Mouse (Mus musculus) mammary gland, adult 2 months (tissue): ENCODE results near the gene Galk1. TPM values are rescaled to one million over a fixed set of nuclear protein-coding genes. Genes with fewer than 3 reads are reported as not detected.

Experiments used
- polyA plus RNA-seq: library from polyadenylated mRNA; depleted of rRNA; stranded (reverse); fragments of >200 nt; gene quantifications from 2 replicates; pipeline ENCODE4 v1.2.3, GENCODE M21; 2012; ENCODE audit warnings: low replicate concordance; rRNA removed

The Galk1 gene
- polyA plus RNA-seq = 28.6 and 54.6 TPM in 2 replicates

GRCm38 (mm10) chr11:116012262-116012947 lies at the start of gene Galk1:
Gene Galk1, minus strand, starts transcription at chr11:116012719.

DNA sequence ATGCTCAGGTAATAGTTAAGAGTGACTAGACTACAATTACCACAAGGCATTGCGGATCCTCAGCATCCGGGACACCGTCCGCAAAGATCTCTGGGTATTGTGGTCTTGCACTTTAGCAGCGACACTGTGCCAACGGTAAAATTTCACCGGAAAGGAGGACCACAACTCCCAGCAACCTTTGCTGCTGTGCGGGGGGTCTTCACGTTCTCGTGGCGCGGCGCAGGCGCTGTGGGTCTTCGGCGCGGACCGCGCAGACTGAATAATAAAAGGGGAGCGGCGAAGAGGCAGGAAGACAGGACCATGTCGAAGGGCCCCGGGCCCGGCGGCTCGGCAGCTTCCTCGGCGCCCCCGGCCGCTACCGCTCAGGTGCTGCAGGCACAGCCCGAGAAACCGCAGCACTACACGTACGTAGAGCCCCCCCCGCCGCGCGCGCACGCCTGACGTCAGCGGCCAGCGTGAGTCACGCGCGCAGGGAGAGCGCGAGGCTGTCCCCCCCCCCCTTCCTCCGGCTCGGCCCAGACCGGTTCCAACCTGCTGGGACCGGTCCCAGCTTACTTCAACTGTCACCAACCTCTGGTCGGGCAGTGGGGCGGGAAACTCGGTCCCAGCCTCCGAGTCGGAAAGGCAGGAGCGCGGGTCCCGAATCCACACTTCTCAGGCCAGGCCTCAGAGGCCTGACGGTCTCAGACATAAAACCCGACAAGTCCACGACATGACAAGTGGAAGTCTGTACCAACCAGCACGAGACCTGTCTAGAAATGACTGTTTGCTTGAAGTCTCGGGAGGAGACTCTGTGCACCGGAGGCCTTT lies 17.8 kb upstream of the Galk1 start, which contains the start of gene Unk:
TSS of gene Unk (plus strand) at position 235 of the 810 bp plus-strand sequence.

GRCm38 (mm10) chr11:116027756-116028155 lies 15.2 kb upstream of the Galk1 start, which contains the start of gene H3f3b:
Gene H3f3b, minus strand, starts transcription at chr11:116027962.

DNA sequence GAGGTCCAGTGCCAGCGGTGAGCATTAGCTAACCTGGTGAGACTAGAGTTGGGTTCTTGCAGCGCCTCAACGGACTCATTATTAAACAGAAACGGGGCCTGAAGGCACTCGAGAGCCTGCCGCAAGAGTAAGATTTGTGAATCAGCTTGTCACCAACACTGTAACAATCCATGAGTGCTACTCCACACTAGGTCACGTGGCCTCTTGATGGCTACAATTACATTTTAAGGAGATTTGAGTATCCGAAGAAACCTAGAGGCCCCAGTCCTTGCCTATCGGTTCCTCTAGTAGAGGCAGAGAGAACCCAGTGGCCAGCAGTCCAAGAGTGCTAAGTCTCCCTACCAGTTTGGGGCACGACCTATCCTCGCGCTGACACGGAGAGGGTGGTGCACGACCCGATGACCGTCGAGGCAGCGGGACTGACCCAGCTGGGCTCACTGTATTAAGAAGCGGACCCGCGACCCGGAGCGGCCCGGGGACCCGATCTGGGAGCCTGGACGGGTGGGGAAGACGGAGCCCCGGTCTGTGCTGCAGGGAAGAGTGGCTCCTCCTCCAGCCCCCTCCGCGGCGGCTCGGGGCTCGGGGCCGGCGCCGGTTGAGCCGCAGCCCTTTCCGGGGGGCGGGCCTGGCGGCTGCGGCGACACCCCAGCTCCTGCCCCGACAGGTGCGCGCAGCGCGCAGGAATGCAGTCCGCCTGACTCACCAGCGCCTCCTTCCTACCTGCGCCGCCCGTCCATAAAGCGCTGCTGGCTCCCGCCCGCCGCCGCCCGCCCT lies 38.0 kb downstream of the Galk1 start, which contains the start of gene Itgb4:
TSS of gene Itgb4 (plus strand) at position 401 of the 774 bp plus-strand sequence.

Other genes starting within 250 kb of the Galk1 start
- 76.6 and 78.5 TPM in 2 replicates for gene Tmem94, start 247.3 kb downstream of the Galk1 start, polyA plus RNA-seq
- 34.2 and 44.3 TPM in 2 replicates for gene Caskin2, start 199.1 kb downstream of the Galk1 start, polyA plus RNA-seq
- 20.2 and 34.5 TPM in 2 replicates for gene Tsen54, start 198.0 kb downstream of the Galk1 start, polyA plus RNA-seq
- 24.4 and 36.6 TPM in 2 replicates for gene Llgl2, start 188.7 kb downstream of the Galk1 start, polyA plus RNA-seq
- 0.14 and 0.32 TPM in 2 replicates for gene Myo15b, start 154.3 kb downstream of the Galk1 start, polyA plus RNA-seq
- gene Smim5, start 112.8 kb downstream of the Galk1 start, polyA plus RNA-seq = 3.0 and 3.3 TPM in 2 replicates
- gene Smim6, start 100.7 kb downstream of the Galk1 start, polyA plus RNA-seq = not detected in 2 replicates
- 24.7 and 26.8 TPM in 2 replicates for gene Sap30bp, start 79.4 kb downstream of the Galk1 start, polyA plus RNA-seq
- gene Recql5, start 79.2 kb downstream of the Galk1 start, polyA plus RNA-seq = 23.9 TPM in 2 replicates
- 16.0 and 21.4 TPM in 2 replicates for gene Itgb4, start 38.0 kb downstream of the Galk1 start, polyA plus RNA-seq
- 102 and 188 TPM in 2 replicates for gene H3f3b, start 15.2 kb upstream of the Galk1 start, polyA plus RNA-seq
- 37.4 and 48.0 TPM in 2 replicates for gene Unk, start 17.6 kb upstream of the Galk1 start, polyA plus RNA-seq
- 14.4 and 37.9 TPM in 2 replicates for gene Unc13d, start 65.2 kb upstream of the Galk1 start, polyA plus RNA-seq
- gene Wbp2, start 74.3 kb upstream of the Galk1 start, polyA plus RNA-seq = 291 and 325 TPM in 2 replicates
- gene Trim47, start 114.5 kb upstream of the Galk1 start, polyA plus RNA-seq = 42.5 and 95.6 TPM in 2 replicates
- gene Trim65, start 118.4 kb upstream of the Galk1 start, polyA plus RNA-seq = 20.6 and 27.9 TPM in 2 replicates
- gene Mrpl38, start 126.1 kb upstream of the Galk1 start, polyA plus RNA-seq = 44.1 and 64.5 TPM in 2 replicates
- 22.1 and 23.9 TPM in 2 replicates for gene Fbf1, start 155.4 kb upstream of the Galk1 start, polyA plus RNA-seq
- gene Ten1, start 186.1 kb upstream of the Galk1 start, polyA plus RNA-seq = 22.2 and 23.8 TPM in 2 replicates
- 109 and 191 TPM in 2 replicates for gene Acox1, start 186.3 kb upstream of the Galk1 start, polyA plus RNA-seq
- gene Evpl, start 225.4 kb upstream of the Galk1 start, polyA plus RNA-seq = 2.1 and 2.3 TPM in 2 replicates